Comparison of ENCODE assay signal across 16 mouse cellular contexts in genomic region chr12:56699915-56700900, GRCm38 (mm10). TPM values are rescaled to one million over a fixed set of nuclear protein-coding genes. Genes with fewer than 3 reads are reported as not detected.
A peak's percentile ranks its signal among the peaks of the same experiment; 100 is the strongest.
DNase-seq lines count a peak whose midpoint lies in the region; ATAC-seq lines count a peak whose summit lies in the region.
"Had no signal": no experiment of that assay in that cellular context is flagged by ENCODE, and none has a peak within 500 bp of the region (broad histone marks: within the 10 kb centered on the region; RNA-seq: fewer than 3 reads in every experiment).

No protein-coding gene starts in this region.

- peak; percentile 51 for DNase-seq in forebrain, embryonic 10.5 days (ENCODE audit: extremely low spot score, low spot score)
- peak; percentile 96 for DNase-seq in midbrain, embryonic 11.5 days (ENCODE audit: low spot score, missing footprints)
- DNase-seq in limb, embryonic 11.5 days (ENCODE audit: low spot score): peak; percentile 63
- DNase-seq in cerebellum, adult 11 months: no peak
- no peak for DNase-seq in adipocyte (ENCODE audit: low spot score)
- DNase-seq: adrenal gland, postnatal 36 days; cerebellum, adult 9-11 months; forebrain, postnatal 0 days; heart, adult 18-20 months; kidney, adult 18-20 months; thymus, postnatal 14 days had no signal

- peaks cover 41% of the 10 kb centered on the region for H3K4me1 ChIP-seq in forebrain, embryonic 10.5 days
- peaks cover 17% of the 10 kb centered on the region for H3K4me1 ChIP-seq in forebrain, embryonic 16.5 days (replicated peaks; ENCODE audit: control insufficient read depth, insufficient read depth, low read length)
- peaks cover 15% of the 10 kb centered on the region for H3K4me1 ChIP-seq in midbrain, embryonic 11.5 days (ENCODE audit: control insufficient read depth, insufficient read depth, low read length)
- peaks cover 19% of the 10 kb centered on the region for H3K4me1 ChIP-seq in midbrain, embryonic 15.5 days
- peaks cover 17% of the 10 kb centered on the region for H3K4me1 ChIP-seq in limb, embryonic 11.5 days (ENCODE audit: control insufficient read depth, insufficient read depth, low read length)
- H3K4me1 ChIP-seq in stomach, embryonic 16.5 days (ENCODE audit: control insufficient read depth, insufficient read depth, low read length): peaks cover 14% of the 10 kb centered on the region

- 1% methylated on average over 44 of the region's 44 CpGs for WGBS in forebrain, embryonic 10.5 days
- 3% methylated on average over 44 of the region's 44 CpGs for WGBS in forebrain, embryonic 16.5 days
- 2% methylated on average over 44 of the region's 44 CpGs for WGBS in midbrain, embryonic 11.5 days
- 3% methylated on average over 44 of the region's 44 CpGs for WGBS in midbrain, embryonic 15.5 days
- 3% methylated on average over 44 of the region's 44 CpGs for WGBS in limb, embryonic 11.5 days
- 14% methylated on average over 44 of the region's 44 CpGs for WGBS in stomach, embryonic 16.5 days

- H3K27ac ChIP-seq in forebrain, embryonic 10.5 days: no peak overlapping the region
- H3K27ac ChIP-seq in forebrain, embryonic 16.5 days (ENCODE audit: low read length): no peak overlapping the region
- H3K27ac ChIP-seq in midbrain, embryonic 11.5 days (ENCODE audit: low read depth, low read length): no peak overlapping the region
- no peak overlapping the region for H3K27ac ChIP-seq in midbrain, embryonic 15.5 days
- no peak overlapping the region for H3K27ac ChIP-seq in limb, embryonic 11.5 days (replicated peaks; ENCODE audit: low read depth, low read length)
- H3K27ac ChIP-seq in stomach, embryonic 16.5 days (ENCODE audit: low read length): no peak overlapping the region
- H3K27ac ChIP-seq: macrophage had no signal

- no peak overlapping the region for H3K9ac ChIP-seq in forebrain, embryonic 16.5 days (replicated peaks; ENCODE audit: low read depth, low read length)
- no peak overlapping the region for H3K9ac ChIP-seq in midbrain, embryonic 11.5 days (ENCODE audit: low read length)
- no peak overlapping the region for H3K9ac ChIP-seq in midbrain, embryonic 15.5 days
- no peak overlapping the region; the same call in 1 of the 2 replicates for H3K9ac ChIP-seq in limb, embryonic 11.5 days (ENCODE audit: low read length)
- H3K9ac ChIP-seq in stomach, embryonic 16.5 days (ENCODE audit: low read length): peak overlapping the region; percentile 14; the same call in 1 of the 2 replicates
- H3K9ac ChIP-seq: forebrain, postnatal 0 days had no signal

- ATAC-seq in forebrain, embryonic 16.5 days: no peak
- ATAC-seq in midbrain, embryonic 11.5 days (ENCODE audit: low FRiP score): peak; percentile 14; the same call in 1 of the 2 replicates
- no peak for ATAC-seq in midbrain, embryonic 15.5 days (replicated peaks)
- ATAC-seq in limb, embryonic 11.5 days (ENCODE audit: insufficient number of reproducible peaks, low FRiP score, low TSS enrichment, low read depth): peak; percentile 21; the same call in 1 of the 2 replicates
- ATAC-seq in stomach, embryonic 16.5 days (ENCODE audit: insufficient read depth, low FRiP score): no peak
- ATAC-seq: forebrain, postnatal 0 days had no signal

- no peaks in the 10 kb centered on the region for H3K36me3 ChIP-seq in forebrain, embryonic 10.5 days (replicated peaks)
- H3K36me3 ChIP-seq in forebrain, embryonic 16.5 days (ENCODE audit: control insufficient read depth, insufficient read depth): no peaks in the 10 kb centered on the region
- H3K36me3 ChIP-seq in midbrain, embryonic 11.5 days (ENCODE audit: control insufficient read depth, insufficient read depth, low read length): no peaks in the 10 kb centered on the region
- H3K36me3 ChIP-seq in midbrain, embryonic 15.5 days (replicated peaks): no peaks in the 10 kb centered on the region
- no peaks in the 10 kb centered on the region for H3K36me3 ChIP-seq in limb, embryonic 11.5 days (ENCODE audit: control insufficient read depth, insufficient read depth, low read length)
- no peaks in the 10 kb centered on the region for H3K36me3 ChIP-seq in stomach, embryonic 16.5 days (ENCODE audit: control insufficient read depth, insufficient read depth, low read length)

- no peaks in the 10 kb centered on the region for H3K9me3 ChIP-seq in forebrain, embryonic 10.5 days
- H3K9me3 ChIP-seq in forebrain, embryonic 16.5 days (ENCODE audit: control insufficient read depth, low read length): no peaks in the 10 kb centered on the region
- H3K9me3 ChIP-seq in midbrain, embryonic 11.5 days (ENCODE audit: control insufficient read depth, low read length): no peaks in the 10 kb centered on the region
- H3K9me3 ChIP-seq in midbrain, embryonic 15.5 days: no peaks in the 10 kb centered on the region
- H3K9me3 ChIP-seq in limb, embryonic 11.5 days (ENCODE audit: control insufficient read depth, low read length): no peaks in the 10 kb centered on the region
- no peaks in the 10 kb centered on the region for H3K9me3 ChIP-seq in stomach, embryonic 16.5 days (replicated peaks; ENCODE audit: control insufficient read depth, low read length)

- no peak overlapping the region for H3K4me2 ChIP-seq in forebrain, embryonic 16.5 days (ENCODE audit: low read length)
- no peak overlapping the region for H3K4me2 ChIP-seq in midbrain, embryonic 11.5 days
- no peak overlapping the region for H3K4me2 ChIP-seq in midbrain, embryonic 15.5 days
- peak overlapping the region; percentile 22; the same call in 1 of the 2 replicates for H3K4me2 ChIP-seq in limb, embryonic 11.5 days (ENCODE audit: low read depth, severe bottlenecking)
- peak overlapping the region; percentile 19; the same call in 1 of the 2 replicates for H3K4me2 ChIP-seq in stomach, embryonic 16.5 days (ENCODE audit: low read depth, low read length)
- H3K4me2 ChIP-seq: liver, embryonic 11.5 days had no signal

- H3K27me3 ChIP-seq in forebrain, embryonic 10.5 days (ENCODE audit: poor library complexity, severe bottlenecking): peaks cover 100% of the 10 kb centered on the region
- peaks cover 68% of the 10 kb centered on the region for H3K27me3 ChIP-seq in forebrain, embryonic 16.5 days (replicated peaks; ENCODE audit: control insufficient read depth, insufficient read depth, low read length)
- peaks cover 77% of the 10 kb centered on the region for H3K27me3 ChIP-seq in midbrain, embryonic 11.5 days (ENCODE audit: control insufficient read depth, insufficient read depth, low read length)
- peaks cover 81% of the 10 kb centered on the region for H3K27me3 ChIP-seq in midbrain, embryonic 15.5 days (replicated peaks)
- peaks cover 54% of the 10 kb centered on the region for H3K27me3 ChIP-seq in limb, embryonic 11.5 days (ENCODE audit: control insufficient read depth, insufficient read depth, low read length)
- H3K27me3 ChIP-seq in stomach, embryonic 16.5 days (ENCODE audit: control insufficient read depth, insufficient read depth, low read length): peaks cover 50% of the 10 kb centered on the region

- peak overlapping the region; percentile 26 for H3K4me3 ChIP-seq in forebrain, embryonic 10.5 days
- no peak overlapping the region for H3K4me3 ChIP-seq in forebrain, embryonic 16.5 days (replicated peaks; ENCODE audit: low read length)
- no peak overlapping the region for H3K4me3 ChIP-seq in midbrain, embryonic 11.5 days (ENCODE audit: low read depth, low read length)
- H3K4me3 ChIP-seq in midbrain, embryonic 15.5 days: no peak overlapping the region
- H3K4me3 ChIP-seq in limb, embryonic 11.5 days (ENCODE audit: low read depth, low read length): peak overlapping the region; percentile 3; the same call in 1 of the 2 replicates
- peak overlapping the region; percentile 8; the same call in 1 of the 2 replicates for H3K4me3 ChIP-seq in stomach, embryonic 16.5 days (replicated peaks; ENCODE audit: low read length)

RNA-seq across cellular contexts. Expression of gene Pax9, which starts 8.6 kb away (rescaled TPM):
- 1.3 and 1.4 TPM in 2 replicates for polyA plus RNA-seq in forebrain, embryonic 10.5 days (2016; fragmentation: Nextera tagmentation; extraction: Ambion mirVana)
- polyA plus RNA-seq in forebrain, embryonic 16.5 days (2015; fragmentation: Nextera tagmentation; extraction: Ambion mirVana): 0.07 TPM in 1 of 2 replicates, not detected in the other
- polyA plus RNA-seq in midbrain, embryonic 11.5 days (2014; fragmentation: Nextera tagmentation; extraction: Ambion mirVana): 0.08 TPM in 2 replicates
- polyA plus RNA-seq in midbrain, embryonic 15.5 days (2015; fragmentation: Nextera tagmentation; extraction: Ambion mirVana): not detected in 2 replicates
- 3.1 and 3.8 TPM in 2 replicates for polyA plus RNA-seq in limb, embryonic 11.5 days (2014; fragmentation: Nextera tagmentation; extraction: Ambion mirVana)
- polyA plus RNA-seq in stomach, embryonic 16.5 days (2015; fragmentation: Nextera tagmentation; extraction: Ambion mirVana): 2.8 and 3.9 TPM in 2 replicates
- polyA plus RNA-seq: forebrain, postnatal 0 days; macrophage had no signal

Comparison
In these comparisons a context has a peak if more than half of its experiments do, and no peak if none do; other contexts are left out.
1. H3K4me3 ChIP-seq: peak in forebrain, embryonic 10.5 days (single experiment), limb, embryonic 11.5 days (single experiment) and stomach, embryonic 16.5 days (single experiment); none in forebrain, embryonic 16.5 days (single experiment), midbrain, embryonic 11.5 days (single experiment) and midbrain, embryonic 15.5 days (single experiment).
2. ATAC-seq: peak in midbrain, embryonic 11.5 days (single experiment) and limb, embryonic 11.5 days (single experiment); none in forebrain, embryonic 16.5 days (single experiment), midbrain, embryonic 15.5 days (single experiment) and stomach, embryonic 16.5 days (single experiment).
3. DNase-seq: peak in forebrain, embryonic 10.5 days (single experiment), midbrain, embryonic 11.5 days (single experiment) and limb, embryonic 11.5 days (single experiment); none in cerebellum, adult 11 months (single experiment) and adipocyte (single experiment).
4. H3K4me2 ChIP-seq: peak in limb, embryonic 11.5 days (single experiment) and stomach, embryonic 16.5 days (single experiment); none in forebrain, embryonic 16.5 days (single experiment), midbrain, embryonic 11.5 days (single experiment) and midbrain, embryonic 15.5 days (single experiment).